Mouse (Mus musculus): ENCODE measurements around the gene Plin3.

The Plin3 gene

DNA sequence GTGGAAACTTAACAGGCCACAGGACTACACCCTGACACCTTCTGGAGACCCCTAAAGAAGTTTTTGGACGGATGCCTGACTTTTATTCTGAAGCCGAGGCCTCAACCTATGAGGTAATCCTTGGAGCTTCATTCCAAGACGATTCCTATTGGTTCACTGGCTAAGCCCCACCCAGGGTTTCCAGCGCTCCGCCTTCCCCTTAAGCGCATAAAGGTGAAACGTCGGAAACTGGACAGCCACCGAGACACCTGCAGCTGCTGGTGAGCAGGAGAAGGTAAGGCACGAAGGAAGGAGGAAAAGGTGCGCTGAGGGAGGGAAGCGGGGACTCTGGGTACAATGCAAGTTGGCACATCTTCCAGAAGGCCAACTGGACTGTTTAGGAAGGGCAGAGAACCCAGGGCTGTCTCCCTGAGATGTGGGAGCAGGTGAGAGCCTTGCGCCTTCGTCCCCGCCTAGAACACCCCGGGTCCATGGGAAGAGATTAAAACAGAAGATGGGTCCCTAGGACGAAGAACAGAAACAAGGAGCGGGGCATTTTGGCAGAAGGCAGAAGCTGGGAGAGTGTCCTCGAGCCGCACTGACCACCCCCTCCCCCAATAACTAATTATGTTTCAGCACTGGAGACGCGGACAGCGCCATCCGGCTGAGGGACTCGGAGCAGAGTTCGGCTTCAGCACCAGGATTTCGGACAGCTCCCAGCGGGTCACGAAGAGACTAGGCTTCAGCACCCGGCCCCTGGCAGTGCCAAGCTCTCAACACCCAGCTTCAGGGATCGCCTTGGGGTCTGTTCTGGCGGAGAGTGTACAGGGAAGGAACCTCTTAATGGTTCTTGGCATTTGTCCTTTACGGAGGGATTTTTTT is 50.9 kb downstream of the Plin3 start:
- DNase-seq (ENCODE audit: low spot score) = peak; percentile 70

- no peak for DNase-seq (ENCODE audit: low spot score)
Observed at GRCm38 (mm10) chr17:56233818-56234469, 58.7 kb downstream of the Plin3 start.

DNA sequence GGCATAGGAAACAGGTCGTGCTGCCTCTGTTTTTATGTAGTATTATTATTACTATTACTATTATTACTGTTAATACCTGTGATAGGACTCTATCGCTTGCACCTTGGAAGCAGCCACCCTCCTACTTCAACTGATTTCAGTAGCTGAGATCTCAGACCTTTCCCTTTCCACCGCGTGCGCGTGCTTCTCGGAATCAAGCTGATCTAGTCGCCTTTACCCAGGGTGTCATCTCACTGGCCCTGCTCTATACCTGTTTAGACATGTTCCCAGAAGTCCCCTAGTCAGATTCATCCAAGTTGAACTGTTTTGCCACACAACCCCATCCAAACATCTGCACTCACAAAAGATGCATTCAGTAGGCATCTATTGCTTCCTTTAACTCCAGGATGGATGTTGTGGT is 59.3 kb downstream of the Plin3 start:
- DNase-seq (ENCODE audit: low spot score) = no peak

- no peak for DNase-seq (ENCODE audit: low spot score)
Observed at GRCm38 (mm10) chr17:56229943-56230342, 62.7 kb downstream of the Plin3 start.

Measured in ovary, adult 18-20 months (tissue).